Mouse (Mus musculus) cerebellum, postnatal 10 days (tissue): ENCODE data around the gene Gm14744.
"Not testable (repeated sequence)": the region's sequence is repeated elsewhere in the genome, so short reads cannot be mapped to it uniquely, and the experiment has no call there.

Source experiments
- DNase-seq, 2 experiments: peaks; one replicate each; pipeline ENCODE4 v3.0.0; 2021; ENCODE audit warnings: mixed read lengths in 2 of 2

Gm14744 gene

GRCm38 (mm10) chrX:77864458-77864857, at the start of gene Gm14744:
Gm14744 (plus strand) TSS chrX:77864758.
- DNase-seq: not testable (repeated sequence)

- no peak for DNase-seq
Observed at GRCm38 (mm10) chrX:77853523-77853922, 11.0 kb upstream of the Gm14744 start, which contains the start of gene Pbsn. Pbsn (minus strand) TSS chrX:77853623.

- not testable (repeated sequence) for DNase-seq
Observed at GRCm38 (mm10) chrX:77880033-77880432, 15.5 kb downstream of the Gm14744 start.
